In genomic region chr17:48678216-48678832, GRCm38 (mm10) we compare ENCODE assay signal across 19 mouse cellular contexts.
A peak's percentile ranks its signal among the peaks of the same experiment; 100 is the strongest.
DNase-seq lines count a peak whose midpoint lies in the region; ATAC-seq lines count a peak whose summit lies in the region.
"Had no signal": no experiment of that assay in that cellular context is flagged by ENCODE, and none has a peak within 500 bp of the region (broad histone marks: within the 10 kb centered on the region; RNA-seq: fewer than 3 reads in every experiment).

No protein-coding gene starts in this region.

- 52% methylated on average over 12 of the region's 12 CpGs for WGBS in midbrain, embryonic 14.5 days
- 64% methylated on average over 12 of the region's 12 CpGs for WGBS in midbrain, embryonic 11.5 days
- 52% methylated on average over 12 of the region's 12 CpGs for WGBS in neural tube, embryonic 15.5 days

- ATAC-seq in midbrain, embryonic 14.5 days (ENCODE audit: low FRiP score, low TSS enrichment) = no peak
- ATAC-seq in midbrain, embryonic 11.5 days (ENCODE audit: low FRiP score) = no peak
- ATAC-seq in neural tube, embryonic 15.5 days (ENCODE audit: low FRiP score) = no peak

- H3K9me3 ChIP-seq in midbrain, embryonic 14.5 days (ENCODE audit: control insufficient read depth, low read length) = no peaks in the 10 kb centered on the region
- no peaks in the 10 kb centered on the region; the same call in 1 of the 2 replicates for H3K9me3 ChIP-seq in midbrain, embryonic 11.5 days (ENCODE audit: control insufficient read depth, low read length)
- no peaks in the 10 kb centered on the region for H3K9me3 ChIP-seq in neural tube, embryonic 15.5 days (replicated peaks)
- H3K9me3 ChIP-seq: liver, embryonic 15.5 days had no signal

- no peak overlapping the region for H3K4me3 ChIP-seq in midbrain, embryonic 14.5 days (replicated peaks; ENCODE audit: low read depth, low read length)
- no peak overlapping the region for H3K4me3 ChIP-seq in midbrain, embryonic 11.5 days (ENCODE audit: low read depth, low read length)
- H3K4me3 ChIP-seq in neural tube, embryonic 15.5 days (replicated peaks) = no peak overlapping the region
- H3K4me3 ChIP-seq: heart, embryonic 12.5 days; limb, embryonic 13.5 days; liver, embryonic 15.5 days had no signal

- no peaks in the 10 kb centered on the region for H3K27me3 ChIP-seq in midbrain, embryonic 14.5 days (ENCODE audit: control insufficient read depth, insufficient read depth, low read length)
- no peaks in the 10 kb centered on the region for H3K27me3 ChIP-seq in midbrain, embryonic 11.5 days (ENCODE audit: control insufficient read depth, insufficient read depth, low read length)
- no peaks in the 10 kb centered on the region for H3K27me3 ChIP-seq in neural tube, embryonic 15.5 days (replicated peaks)
- H3K27me3 ChIP-seq: CH12.LX; heart, embryonic 12.5 days; limb, embryonic 13.5 days; liver, embryonic 15.5 days had no signal

- H3K4me1 ChIP-seq in midbrain, embryonic 14.5 days (ENCODE audit: control insufficient read depth, insufficient read depth, low read length) = no peaks in the 10 kb centered on the region
- no peaks in the 10 kb centered on the region for H3K4me1 ChIP-seq in midbrain, embryonic 11.5 days (ENCODE audit: control insufficient read depth, insufficient read depth, low read length)
- H3K4me1 ChIP-seq in neural tube, embryonic 15.5 days = peaks cover 4% of the 10 kb centered on the region; the same call in 1 of the 2 replicates
- H3K4me1 ChIP-seq: heart, embryonic 12.5 days; limb, embryonic 13.5 days; liver, embryonic 15.5 days had no signal

- no peak overlapping the region for H3K4me2 ChIP-seq in midbrain, embryonic 14.5 days (ENCODE audit: low read length)
- no peak overlapping the region for H3K4me2 ChIP-seq in midbrain, embryonic 11.5 days
- no peak overlapping the region for H3K4me2 ChIP-seq in neural tube, embryonic 15.5 days
- H3K4me2 ChIP-seq: heart, embryonic 12.5 days; limb, embryonic 13.5 days; liver, embryonic 15.5 days had no signal

- peak; percentile 69 for DNase-seq in heart, adult 11 months
- DNase-seq in heart, postnatal 4 days = no peak
- peak; percentile 14 for DNase-seq in midbrain, embryonic 14.5 days
- DNase-seq in midbrain, embryonic 11.5 days (ENCODE audit: low spot score, missing footprints) = no peak
- DNase-seq in brain, embryonic 18.5 days (ENCODE audit: low read depth, low spot score) = peak; percentile 26
- DNase-seq in kidney, postnatal 10 days = no peak
- DNase-seq: adrenal gland, adult 8-10 months; cerebellum, adult 18-20 months; cerebellum, postnatal 36 days; gastrocnemius, postnatal 36 days; kidney, adult 18-20 months; kidney, postnatal 14 days; layer of hippocampus, adult 9-11 months; right cerebral cortex, postnatal 25 days had no signal

- H3K27ac ChIP-seq in midbrain, embryonic 14.5 days (replicated peaks; ENCODE audit: low read depth, low read length) = peak overlapping the region; percentile 55; the same call in 1 of the 2 replicates
- H3K27ac ChIP-seq in midbrain, embryonic 11.5 days (ENCODE audit: low read depth, low read length) = no peak overlapping the region
- H3K27ac ChIP-seq in neural tube, embryonic 15.5 days (replicated peaks) = peak overlapping the region; percentile 56; the same call in 1 of the 2 replicates
- H3K27ac ChIP-seq: limb, embryonic 13.5 days; liver, embryonic 15.5 days had no signal

- no peak overlapping the region for H3K9ac ChIP-seq in midbrain, embryonic 14.5 days (replicated peaks; ENCODE audit: low read length)
- H3K9ac ChIP-seq in midbrain, embryonic 11.5 days (ENCODE audit: low read length) = no peak overlapping the region
- H3K9ac ChIP-seq in neural tube, embryonic 15.5 days (replicated peaks) = no peak overlapping the region
- H3K9ac ChIP-seq: heart, embryonic 12.5 days; limb, embryonic 13.5 days; liver, embryonic 15.5 days had no signal

- H3K36me3 ChIP-seq in midbrain, embryonic 14.5 days (ENCODE audit: control insufficient read depth, insufficient read depth, low read length) = no peaks in the 10 kb centered on the region
- H3K36me3 ChIP-seq in midbrain, embryonic 11.5 days (ENCODE audit: control insufficient read depth, insufficient read depth, low read length) = no peaks in the 10 kb centered on the region
- H3K36me3 ChIP-seq in neural tube, embryonic 15.5 days = no peaks in the 10 kb centered on the region
- H3K36me3 ChIP-seq: heart, embryonic 12.5 days; limb, embryonic 13.5 days; liver, embryonic 15.5 days had no signal

Comparison
In these comparisons a context has a peak if more than half of its experiments do, and no peak if none do; other contexts are left out.
1. DNase-seq: peak in heart, adult 11 months (single experiment), midbrain, embryonic 14.5 days (single experiment) and brain, embryonic 18.5 days (single experiment); none in heart, postnatal 4 days (single experiment), midbrain, embryonic 11.5 days (single experiment) and kidney, postnatal 10 days (single experiment).